Mouse (Mus musculus): Measurements from ENCODE around the gene Taar7b. TPM values are rescaled to one million over a fixed set of nuclear protein-coding genes. Genes with fewer than 3 reads are reported as not detected.
A peak's percentile ranks its signal among the peaks of the same experiment; 100 is the strongest.

Taar7b gene
- polyA plus RNA-seq, 1 experiment from 2014 or later: not detected

- Histone ChIP-seq H3K4me1 (ENCODE audit: control insufficient read depth, insufficient read depth, low read length) (no peaks in the 10 kb centered on the region), H3K27me3 (ENCODE audit: control insufficient read depth, insufficient read depth, low read length) (no peaks in the 10 kb centered on the region), H3K9me3 (ENCODE audit: control insufficient read depth, low read length) (no peaks in the 10 kb centered on the region), H3K36me3 (ENCODE audit: control insufficient read depth, insufficient read depth, low read length) (no peaks in the 10 kb centered on the region), H3K4me2 (ENCODE audit: low read depth) (no peak overlapping the region), H3K4me3 (ENCODE audit: low read depth, low read length) (no peak overlapping the region), H3K9ac (ENCODE audit: low read length) (no peak overlapping the region), H3K27ac (ENCODE audit: low read depth, low read length) (no peak overlapping the region)
- peak; percentile 83 for ATAC-seq (ENCODE audit: insufficient read depth, low FRiP score, low TSS enrichment)
- peak; percentile 85 for DNase-seq (ENCODE audit: low spot score)
- WGBS: 43% methylated on average over 16 of the region's 16 CpGs
Measured at GRCm38 (mm10) chr10:23978901-23979705, 20.6 kb upstream of the Taar7b start.

- Histone ChIP-seq H3K4me1 (ENCODE audit: control insufficient read depth, insufficient read depth, low read length) (no peaks in the 10 kb centered on the region), H3K36me3 (ENCODE audit: control insufficient read depth, insufficient read depth, low read length) (no peaks in the 10 kb centered on the region), H3K27me3 (ENCODE audit: control insufficient read depth, insufficient read depth, low read length) (no peaks in the 10 kb centered on the region), H3K4me2 (ENCODE audit: low read depth) (no peak within 1 kb of the TSS), H3K4me3 (ENCODE audit: low read depth, low read length) (no peak within 1 kb of the TSS), H3K27ac (ENCODE audit: low read depth, low read length) (no peak within 1 kb of the TSS), H3K9me3 (ENCODE audit: control insufficient read depth, low read length) (no peaks in the 10 kb centered on the region), H3K9ac (ENCODE audit: low read length) (no peak within 1 kb of the TSS)
- WGBS: 77% methylated on average over 8 of the region's 8 CpGs
- ATAC-seq (ENCODE audit: insufficient read depth, low FRiP score, low TSS enrichment) (no peak), DNase-seq (ENCODE audit: low spot score) (no peak)
Measured at GRCm38 (mm10) chr10:23985546-23985945, 14.2 kb upstream of the Taar7b start, which contains the start of gene Taar6. Taar6 (minus strand) TSS chr10:23985646.

- no peak overlapping the region for H3K4me2 ChIP-seq (ENCODE audit: low read depth)
- no peaks in the 10 kb centered on the region for H3K36me3 ChIP-seq (ENCODE audit: control insufficient read depth, insufficient read depth, low read length)
- no peak for ATAC-seq (ENCODE audit: insufficient read depth, low FRiP score, low TSS enrichment)
- no peak overlapping the region for H3K27ac ChIP-seq (ENCODE audit: low read depth, low read length)
- no peaks in the 10 kb centered on the region for H3K9me3 ChIP-seq (ENCODE audit: control insufficient read depth, low read length)
- no peaks in the 10 kb centered on the region for H3K4me1 ChIP-seq (ENCODE audit: control insufficient read depth, insufficient read depth, low read length)
- H3K4me3 ChIP-seq (ENCODE audit: low read depth, low read length): no peak overlapping the region
- no peaks in the 10 kb centered on the region for H3K27me3 ChIP-seq (ENCODE audit: control insufficient read depth, insufficient read depth, low read length)
- DNase-seq (ENCODE audit: low spot score): no peak
- no peak overlapping the region for H3K9ac ChIP-seq (ENCODE audit: low read length)
- WGBS: 79% methylated on average over 5 of the region's 5 CpGs
Measured at GRCm38 (mm10) chr10:23986419-23986818, 13.3 kb upstream of the Taar7b start.

- DNase-seq (ENCODE audit: low spot score) (no peak), ATAC-seq (ENCODE audit: insufficient read depth, low FRiP score, low TSS enrichment) (no peak)
- 88% methylated on average over 3 of the region's 3 CpGs for WGBS
- Histone ChIP-seq H3K9ac (ENCODE audit: low read length) (no peak within 1 kb of the TSS), H3K27me3 (ENCODE audit: control insufficient read depth, insufficient read depth, low read length) (no peaks in the 10 kb centered on the region), H3K4me1 (ENCODE audit: control insufficient read depth, insufficient read depth, low read length) (no peaks in the 10 kb centered on the region), H3K4me3 (ENCODE audit: low read depth, low read length) (no peak within 1 kb of the TSS), H3K27ac (ENCODE audit: low read depth, low read length) (no peak within 1 kb of the TSS), H3K9me3 (ENCODE audit: control insufficient read depth, low read length) (no peaks in the 10 kb centered on the region), H3K36me3 (ENCODE audit: control insufficient read depth, insufficient read depth, low read length) (no peaks in the 10 kb centered on the region), H3K4me2 (ENCODE audit: low read depth) (no peak within 1 kb of the TSS)
Measured at GRCm38 (mm10) chr10:23993381-23993780, 6.4 kb upstream of the Taar7b start, which contains the start of gene Taar7a. Taar7a (minus strand) TSS chr10:23993481.

GRCm38 (mm10) chr10:24006442-24006841 is 6.7 kb downstream of the Taar7b start:
- ATAC-seq (ENCODE audit: insufficient read depth, low FRiP score, low TSS enrichment) (no peak), DNase-seq (ENCODE audit: low spot score) (no peak)
- no peak overlapping the region for H3K4me3 ChIP-seq (ENCODE audit: low read depth, low read length)
- H3K9me3 ChIP-seq (ENCODE audit: control insufficient read depth, low read length): no peaks in the 10 kb centered on the region
- no peak overlapping the region for H3K4me2 ChIP-seq (ENCODE audit: low read depth)
- no peaks in the 10 kb centered on the region for H3K4me1 ChIP-seq (ENCODE audit: control insufficient read depth, insufficient read depth, low read length)
- H3K36me3 ChIP-seq (ENCODE audit: control insufficient read depth, insufficient read depth, low read length): no peaks in the 10 kb centered on the region
- WGBS: 80% methylated on average over 1 of the region's 1 CpGs
- no peaks in the 10 kb centered on the region for H3K27me3 ChIP-seq (ENCODE audit: control insufficient read depth, insufficient read depth, low read length)
- no peak overlapping the region for H3K27ac ChIP-seq (ENCODE audit: low read depth, low read length)
- H3K9ac ChIP-seq (ENCODE audit: low read length): no peak overlapping the region

- Histone ChIP-seq H3K4me1 (ENCODE audit: control insufficient read depth, insufficient read depth, low read length) (no peaks in the 10 kb centered on the region), H3K9me3 (ENCODE audit: control insufficient read depth, low read length) (no peaks in the 10 kb centered on the region), H3K27me3 (ENCODE audit: control insufficient read depth, insufficient read depth, low read length) (no peaks in the 10 kb centered on the region), H3K9ac (ENCODE audit: low read length) (no peak overlapping the region), H3K4me2 (ENCODE audit: low read depth) (no peak overlapping the region), H3K36me3 (ENCODE audit: control insufficient read depth, insufficient read depth, low read length) (no peaks in the 10 kb centered on the region), H3K27ac (ENCODE audit: low read depth, low read length) (no peak overlapping the region), H3K4me3 (ENCODE audit: low read depth, low read length) (no peak overlapping the region)
- DNase-seq (ENCODE audit: low spot score): no peak
- 80% methylated on average over 2 of the region's 2 CpGs for whole genome bisulfite sequencing
- ATAC-seq (ENCODE audit: insufficient read depth, low FRiP score, low TSS enrichment): no peak
Measured at GRCm38 (mm10) chr10:24007034-24007433, 7.3 kb downstream of the Taar7b start.

GRCm38 (mm10) chr10:24008143-24008542 is 8.4 kb downstream of the Taar7b start:
- Histone ChIP-seq H3K27ac (ENCODE audit: low read depth, low read length) (no peak overlapping the region), H3K9me3 (ENCODE audit: control insufficient read depth, low read length) (no peaks in the 10 kb centered on the region), H3K4me2 (ENCODE audit: low read depth) (no peak overlapping the region), H3K9ac (ENCODE audit: low read length) (no peak overlapping the region), H3K36me3 (ENCODE audit: control insufficient read depth, insufficient read depth, low read length) (no peaks in the 10 kb centered on the region), H3K4me1 (ENCODE audit: control insufficient read depth, insufficient read depth, low read length) (no peaks in the 10 kb centered on the region), H3K27me3 (ENCODE audit: control insufficient read depth, insufficient read depth, low read length) (no peaks in the 10 kb centered on the region), H3K4me3 (ENCODE audit: low read depth, low read length) (no peak overlapping the region)
- 87% methylated on average over 1 of the region's 1 CpGs for WGBS
- no peak for DNase-seq (ENCODE audit: low spot score)
- no peak for ATAC-seq (ENCODE audit: insufficient read depth, low FRiP score, low TSS enrichment)

- Histone ChIP-seq H3K9me3 (ENCODE audit: control insufficient read depth, low read length) (no peaks in the 10 kb centered on the region), H3K36me3 (ENCODE audit: control insufficient read depth, insufficient read depth, low read length) (no peaks in the 10 kb centered on the region), H3K27ac (ENCODE audit: low read depth, low read length) (no peak within 1 kb of the TSS), H3K4me3 (ENCODE audit: low read depth, low read length) (no peak within 1 kb of the TSS), H3K4me2 (ENCODE audit: low read depth) (no peak within 1 kb of the TSS), H3K27me3 (ENCODE audit: control insufficient read depth, insufficient read depth, low read length) (no peaks in the 10 kb centered on the region), H3K4me1 (ENCODE audit: control insufficient read depth, insufficient read depth, low read length) (no peaks in the 10 kb centered on the region), H3K9ac (ENCODE audit: low read length) (no peak within 1 kb of the TSS)
- DNase-seq (ENCODE audit: low spot score) (no peak), ATAC-seq (ENCODE audit: insufficient read depth, low FRiP score, low TSS enrichment) (no peak)
Measured at GRCm38 (mm10) chr10:24026922-24027321, 27.2 kb downstream of the Taar7b start, which contains the start of gene Taar7d. Taar7d (plus strand) TSS chr10:24027222.

- Histone ChIP-seq H3K4me2 (ENCODE audit: low read depth) (no peak overlapping the region), H3K9ac (ENCODE audit: low read length) (no peak overlapping the region), H3K27me3 (ENCODE audit: control insufficient read depth, insufficient read depth, low read length) (no peaks in the 10 kb centered on the region), H3K36me3 (ENCODE audit: control insufficient read depth, insufficient read depth, low read length) (no peaks in the 10 kb centered on the region), H3K4me1 (ENCODE audit: control insufficient read depth, insufficient read depth, low read length) (no peaks in the 10 kb centered on the region), H3K27ac (ENCODE audit: low read depth, low read length) (no peak overlapping the region), H3K4me3 (ENCODE audit: low read depth, low read length) (no peak overlapping the region), H3K9me3 (ENCODE audit: control insufficient read depth, low read length) (no peaks in the 10 kb centered on the region)
- ATAC-seq (ENCODE audit: insufficient read depth, low FRiP score, low TSS enrichment): no peak
- DNase-seq (ENCODE audit: low spot score): no peak
Measured at GRCm38 (mm10) chr10:24031347-24031746, 31.6 kb downstream of the Taar7b start.

Measured in neural tube, embryonic 11.5 days (tissue).